Mouse (Mus musculus): ENCODE results near the gene Plau.

GRCm38 (mm10) chr14:20844126-20844525, 7.7 kb downstream of the Plau start:
- TF ChIP-seq CTCF (IDR thresholded peaks at IDR 0.05; ENCODE audit: insufficient read depth, low read length) (no peak), POLR2A (IDR thresholded peaks at IDR 0.05; ENCODE audit: borderline replicate concordance, extremely low read depth, low read depth, low read length) (no peak)

Data from lung, adult 2 months (tissue).